Mouse (Mus musculus) naive thymus-derived CD4-positive, alpha-beta T cell, adult 2 months (primary cell): ENCODE measurements at regions not wholly inside any gene's neighbourhood (a gene's known extent, or its start where the extent isn't known, plus 50 kb on each side); places are given as distances from the start of the nearest gene placed in this dataset.

Experiments used
- DNase-seq: peaks from one replicate; pipeline ENCODE4 v3.0.0-alpha.2; 2011; ENCODE audit warnings: low read depth

- DNase-seq, result no peak
These were observed 50.5 kb upstream of the Prdx6 start for GRCm38 (mm10) chr1:161301348-161302075.

GRCm38 (mm10) chr1:161306772-161307499, 55.9 kb upstream of the Prdx6 start:
- peak; percentile 38 for DNase-seq

GRCm38 (mm10) chr1:161309269-161309668, 58.2 kb upstream of the Prdx6 start:
- peak; percentile 75 for DNase-seq

DNA sequence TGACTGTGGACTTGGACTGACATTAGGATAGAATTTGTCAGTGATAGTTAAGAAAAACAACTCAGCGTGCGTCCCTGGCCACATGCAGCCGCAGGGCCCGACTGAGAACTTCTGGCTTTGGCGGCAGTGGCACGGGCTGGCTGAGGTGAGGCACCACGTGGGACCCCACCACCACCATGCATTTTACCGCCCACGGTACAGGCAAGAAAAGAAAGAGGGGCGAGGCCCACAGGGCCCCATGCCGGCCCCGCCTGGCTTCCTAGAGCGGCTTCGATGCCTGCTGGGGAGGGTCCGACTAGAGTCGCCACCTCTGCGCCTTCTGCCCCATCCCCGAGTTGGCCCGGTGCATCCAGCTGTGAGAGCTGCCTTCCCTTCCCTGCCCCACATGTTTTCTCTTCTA, 63.1 kb upstream of the Prdx6 start:
- DNase-seq, result no peak

DNA sequence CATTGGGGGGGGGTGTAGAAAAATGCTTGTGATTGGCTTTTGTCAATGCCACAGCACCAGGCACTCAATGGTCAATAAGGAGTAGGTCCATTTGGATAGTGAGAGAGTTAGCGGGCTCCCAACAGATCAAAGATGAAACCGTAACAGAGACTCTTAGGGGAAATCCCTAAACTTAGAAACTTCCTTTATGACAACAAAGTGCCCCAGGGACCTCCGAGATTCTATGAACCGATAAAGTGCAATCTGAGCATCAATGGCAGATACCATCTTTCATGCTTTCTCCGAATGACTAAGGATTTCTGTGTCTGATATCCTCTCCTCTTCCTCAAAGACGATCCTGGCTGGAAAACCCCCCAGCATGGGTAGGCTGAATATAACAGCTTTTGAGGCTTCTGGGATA, 70.7 kb upstream of the Prdx6 start:
- DNase-seq, result no peak

DNA sequence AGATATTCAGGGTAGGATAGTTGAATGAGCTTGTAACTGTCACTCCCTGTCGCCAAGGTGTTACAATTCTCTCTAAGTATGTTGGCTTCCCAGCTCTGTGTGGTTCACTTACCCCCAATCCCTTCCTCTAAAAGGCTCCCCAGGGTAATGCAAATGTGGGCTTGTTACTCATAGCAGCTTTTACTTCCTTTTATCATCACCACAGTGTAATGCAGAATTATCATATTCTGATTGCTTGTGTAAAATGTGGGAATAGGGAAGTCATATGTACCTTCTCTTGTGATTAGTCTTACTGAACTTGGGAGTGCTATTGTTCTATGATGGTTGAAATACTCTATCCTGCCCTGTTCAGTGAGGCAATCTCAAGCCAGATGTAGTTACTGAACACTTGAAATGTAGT, 66.0 kb upstream of the Tnfsf4 start:
- no peak for DNase-seq

DNA sequence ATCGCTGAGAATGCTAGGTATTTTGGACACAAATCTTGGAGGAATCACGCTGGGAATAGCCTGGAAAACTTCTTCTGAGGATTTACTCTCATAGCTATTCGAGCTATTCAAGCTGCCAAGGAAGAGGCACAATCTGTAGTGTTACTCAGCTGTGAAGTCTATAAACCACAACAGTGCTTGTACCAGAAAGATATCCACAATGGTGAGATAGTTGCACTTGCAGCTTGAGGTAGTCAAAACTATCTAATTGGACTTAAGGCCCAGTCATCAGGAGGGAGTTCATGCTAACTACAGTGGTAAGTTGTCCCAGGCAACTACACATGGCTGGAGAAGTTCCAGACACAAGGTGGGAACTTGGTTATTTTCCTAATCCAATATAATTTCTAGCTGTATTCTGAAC, 62.1 kb upstream of the Tnfsf4 start:
- no peak for DNase-seq

DNA sequence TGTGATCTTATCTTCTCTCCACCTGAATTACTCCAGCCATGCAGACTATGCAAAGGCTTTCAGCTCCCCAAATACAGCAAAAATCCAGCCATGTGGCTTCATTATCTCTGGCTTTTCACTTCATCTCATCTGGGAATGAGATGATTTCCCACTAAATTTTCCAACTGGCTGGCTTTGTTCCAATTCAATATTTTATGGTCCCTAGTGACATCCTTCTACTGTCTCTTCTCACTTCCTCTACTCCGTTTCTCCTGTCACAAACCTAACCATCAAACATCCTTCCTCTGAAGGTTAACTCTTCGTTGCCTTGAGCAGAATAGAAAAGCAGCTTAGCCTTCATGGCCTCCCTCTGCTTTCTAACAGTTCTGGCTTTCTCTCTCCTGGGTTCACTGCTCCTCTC, 50.1 kb upstream of the Tnfsf4 start:
- no peak for DNase-seq
